Comparison of ENCODE assay signal across 9 mouse cellular contexts in the genomic region with DNA sequence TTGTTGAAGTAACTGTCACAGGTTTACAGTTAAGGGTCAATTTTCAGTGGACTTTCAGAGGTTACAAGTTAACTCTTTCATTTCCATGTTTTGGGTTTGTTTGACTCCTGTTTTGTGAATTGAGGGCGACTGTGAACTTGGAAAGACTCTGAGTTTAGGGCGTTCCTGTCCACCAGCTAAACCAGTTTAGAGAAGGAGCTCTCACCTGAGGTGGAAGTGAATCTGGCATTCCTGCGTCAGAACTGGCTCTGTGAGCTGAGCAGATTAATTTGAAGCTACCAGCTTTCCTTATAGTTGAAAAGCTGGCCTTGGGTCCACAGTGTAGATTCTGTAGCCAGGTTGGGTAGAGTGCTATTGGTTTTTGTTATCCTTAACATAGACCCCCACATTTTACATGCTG. TPM values are rescaled to one million over a fixed set of nuclear protein-coding genes. Genes with fewer than 3 reads are reported as not detected.
A peak's percentile ranks its signal among the peaks of the same experiment; 100 is the strongest.
DNase-seq lines count a peak whose midpoint lies in the region; ATAC-seq and TF ChIP-seq lines count a peak whose summit lies in the region.
"Had no signal": no experiment of that assay in that cellular context is flagged by ENCODE, and none has a peak within 500 bp of the region (broad histone marks: within the 10 kb centered on the region; RNA-seq: fewer than 3 reads in every experiment).

No protein-coding gene starts in this region.

- TF ChIP-seq POLR2A in limb, embryonic 14.5 days (IDR thresholded peaks at IDR 0.05; ENCODE audit: borderline replicate concordance, extremely low read depth, insufficient read depth, insufficient read length): no peak

- H3K9me3 ChIP-seq in kidney, embryonic 16.5 days (ENCODE audit: low read length): no peaks in the 10 kb centered on the region
- no peaks in the 10 kb centered on the region for H3K9me3 ChIP-seq in limb, embryonic 14.5 days (ENCODE audit: control insufficient read depth, low read length)
- no peaks in the 10 kb centered on the region for H3K9me3 ChIP-seq in midbrain, embryonic 16.5 days (replicated peaks; ENCODE audit: control insufficient read depth, low read length, poor library complexity, severe bottlenecking)

- H3K27ac ChIP-seq in kidney, embryonic 16.5 days (ENCODE audit: low read length): peak overlapping the region; percentile 66
- no peak overlapping the region for H3K27ac ChIP-seq in limb, embryonic 14.5 days (replicated peaks; ENCODE audit: low read depth, low read length)
- no peak overlapping the region for H3K27ac ChIP-seq in midbrain, embryonic 16.5 days (ENCODE audit: low read length)

- peak overlapping the region; percentile 3 for H3K9ac ChIP-seq in kidney, embryonic 16.5 days (replicated peaks; ENCODE audit: low read length)
- H3K9ac ChIP-seq in limb, embryonic 14.5 days (ENCODE audit: low read depth, low read length, severe bottlenecking): no peak overlapping the region
- H3K9ac ChIP-seq in midbrain, embryonic 16.5 days (ENCODE audit: low read depth, low read length): no peak overlapping the region

- H3K4me3 ChIP-seq in kidney, embryonic 16.5 days (ENCODE audit: low read length): no peak overlapping the region
- H3K4me3 ChIP-seq in limb, embryonic 14.5 days (replicated peaks; ENCODE audit: low read length): no peak overlapping the region
- H3K4me3 ChIP-seq in midbrain, embryonic 16.5 days (ENCODE audit: low read depth, low read length): no peak overlapping the region

- WGBS in kidney, embryonic 16.5 days: 63% methylated on average over 3 of the region's 3 CpGs
- WGBS in limb, embryonic 14.5 days: 62% methylated on average over 3 of the region's 3 CpGs
- WGBS in midbrain, embryonic 16.5 days: 77% methylated on average over 3 of the region's 3 CpGs

- no peaks in the 10 kb centered on the region for H3K36me3 ChIP-seq in kidney, embryonic 16.5 days (ENCODE audit: insufficient read depth, low read length)
- H3K36me3 ChIP-seq in limb, embryonic 14.5 days (ENCODE audit: control insufficient read depth, insufficient read depth, low read length): 0 out of 2 replicates have a peak, but pooled peaks cover 4% of the 10 kb centered on the region
- no peaks in the 10 kb centered on the region for H3K36me3 ChIP-seq in midbrain, embryonic 16.5 days (ENCODE audit: control insufficient read depth, insufficient read depth, low read length)

- H3K27me3 ChIP-seq in kidney, embryonic 16.5 days (ENCODE audit: insufficient read depth, low read length): no peaks in the 10 kb centered on the region
- peaks cover 5% of the 10 kb centered on the region; the same call in 1 of the 2 replicates for H3K27me3 ChIP-seq in limb, embryonic 14.5 days (ENCODE audit: control insufficient read depth, insufficient read depth, low read length)
- H3K27me3 ChIP-seq in midbrain, embryonic 16.5 days (ENCODE audit: control insufficient read depth, insufficient read depth, low read depth, low read length): no peaks in the 10 kb centered on the region

- peaks cover 67% of the 10 kb centered on the region for H3K4me1 ChIP-seq in kidney, embryonic 16.5 days (ENCODE audit: insufficient read depth, low read length)
- peaks cover 33% of the 10 kb centered on the region for H3K4me1 ChIP-seq in limb, embryonic 14.5 days (ENCODE audit: control insufficient read depth, insufficient read depth, low read length)
- peaks cover 39% of the 10 kb centered on the region for H3K4me1 ChIP-seq in midbrain, embryonic 16.5 days (ENCODE audit: control insufficient read depth, insufficient read depth, low read length)

- no peak for ATAC-seq in kidney, embryonic 16.5 days (ENCODE audit: low FRiP score, low TSS enrichment)
- ATAC-seq in limb, embryonic 14.5 days (ENCODE audit: low FRiP score, low read depth): no peak
- no peak for ATAC-seq in midbrain, embryonic 16.5 days
- ATAC-seq in activated CD4-positive, CD25-positive, alpha-beta regulatory T cell, adult 4 months: no peak

- peak overlapping the region; percentile 93; the same call in 1 of the 2 replicates for H3K4me2 ChIP-seq in kidney, embryonic 16.5 days (replicated peaks; ENCODE audit: low read depth, low read length)
- H3K4me2 ChIP-seq in limb, embryonic 14.5 days (replicated peaks; ENCODE audit: low read depth, low read length, severe bottlenecking): 0 out of 2 replicates have a peak overlapping the region, but pooled peaks have one; percentile 92
- H3K4me2 ChIP-seq in midbrain, embryonic 16.5 days (ENCODE audit: low read length): peak overlapping the region; percentile 88

- no peak for DNase-seq in kidney, adult 18-20 months
- peak; percentile 42 for DNase-seq in fat pad, adult 2 months (ENCODE audit: extremely low read depth, low read depth, low spot score)
- no peak for DNase-seq in limb, embryonic 14.5 days (ENCODE audit: low spot score)
- no peak for DNase-seq in spleen, postnatal 4 days (ENCODE audit: low spot score in 2 of 2)
- no peak for DNase-seq in urinary bladder, postnatal 36 days (ENCODE audit: low spot score in 2 of 2)
- DNase-seq: kidney, postnatal 36 days had no signal

RNA-seq across cellular contexts. Expression of a gene that starts 2.5 kb away (rescaled TPM):
- 2.9 and 7.7 TPM in 2 replicates for polyA plus RNA-seq in kidney, embryonic 16.5 days (2015; fragmentation: Nextera tagmentation; extraction: Ambion mirVana)
- polyA plus RNA-seq in limb, embryonic 14.5 days (2012; rRNA removed): 49.9 and 63.3 TPM in 2 replicates
- polyA plus RNA-seq in limb, embryonic 14.5 days (2014; fragmentation: Nextera tagmentation; extraction: Ambion mirVana): 1.9 TPM in 1 of 2 replicates, not detected in the other
- polyA plus RNA-seq in midbrain, embryonic 16.5 days (2015; fragmentation: Nextera tagmentation; extraction: Ambion mirVana): 6.4 and 7.5 TPM in 2 replicates
- polyA plus RNA-seq in activated CD4-positive, CD25-positive, alpha-beta regulatory T cell, adult 4 months (2017; shearing (Covaris generic)): 10 to 100 TPM in 1 of 2 experiments, 1 to 10 TPM in 1; 9.9 to 12.3 TPM

RNA-seq across cellular contexts. Expression of a gene that starts 3.0 kb away (rescaled TPM):
- 194 and 197 TPM in 2 replicates for polyA plus RNA-seq in kidney, embryonic 16.5 days (2015; fragmentation: Nextera tagmentation; extraction: Ambion mirVana)
- 126 and 131 TPM in 2 replicates for polyA plus RNA-seq in limb, embryonic 14.5 days (2012; rRNA removed)
- polyA plus RNA-seq in limb, embryonic 14.5 days (2014; fragmentation: Nextera tagmentation; extraction: Ambion mirVana): 95.9 and 109 TPM in 2 replicates
- polyA plus RNA-seq in midbrain, embryonic 16.5 days (2015; fragmentation: Nextera tagmentation; extraction: Ambion mirVana): 139 and 140 TPM in 2 replicates
- 10 to 100 TPM; 41.6 to 48.6 TPM for polyA plus RNA-seq in activated CD4-positive, CD25-positive, alpha-beta regulatory T cell, adult 4 months (2017; shearing (Covaris generic))

RNA-seq across cellular contexts. Expression of a gene that starts 51.1 kb away (rescaled TPM):
- 20.4 and 22.4 TPM in 2 replicates for polyA plus RNA-seq in kidney, embryonic 16.5 days (2015; fragmentation: Nextera tagmentation; extraction: Ambion mirVana)
- polyA plus RNA-seq in limb, embryonic 14.5 days (2012; rRNA removed): 12.1 and 16.2 TPM in 2 replicates
- 9.1 and 10.2 TPM in 2 replicates for polyA plus RNA-seq in limb, embryonic 14.5 days (2014; fragmentation: Nextera tagmentation; extraction: Ambion mirVana)
- polyA plus RNA-seq in midbrain, embryonic 16.5 days (2015; fragmentation: Nextera tagmentation; extraction: Ambion mirVana): 16.6 and 18.5 TPM in 2 replicates
- polyA plus RNA-seq in activated CD4-positive, CD25-positive, alpha-beta regulatory T cell, adult 4 months (2017; shearing (Covaris generic)): 1 to 10 TPM; 5.6 to 8.1 TPM
